ENCODE assay signal across 10 mouse cellular contexts in genomic region chr3:66480718-66481117, GRCm38 (mm10).
DNase-seq lines count a peak whose midpoint lies in the region; ATAC-seq lines count a peak whose summit lies in the region.
"Had no signal": no experiment of that assay in that cellular context is flagged by ENCODE, and none has a peak within 500 bp of the region (broad histone marks: within the 10 kb centered on the region; RNA-seq: fewer than 3 reads in every experiment).

No protein-coding gene starts in this region.

- H3K9ac ChIP-seq in midbrain, embryonic 13.5 days (replicated peaks), result no peak overlapping the region
- H3K9ac ChIP-seq: liver, embryonic 14.5 days; stomach, embryonic 15.5 days had no signal

- no peak for DNase-seq in frontal cortex, postnatal 14 days (ENCODE audit: low spot score in 2 of 2)
- no peak for DNase-seq in midbrain, embryonic 10.5 days (ENCODE audit: low spot score)
- DNase-seq in left cerebral cortex, postnatal 25 days (ENCODE audit: low spot score in 2 of 2), result peak; percentile 41 to 51
- DNase-seq in right cerebral cortex, postnatal 36 days (ENCODE audit: low spot score in 2 of 2), result peak; percentile 8 to 12
- no peak for DNase-seq in spleen, postnatal 14 days (ENCODE audit: low spot score in 2 of 2)
- DNase-seq in spleen, postnatal 10 days (ENCODE audit: low spot score in 2 of 2), result no peak

- WGBS in midbrain, embryonic 13.5 days, result 63% methylated on average over 6 of the region's 6 CpGs
- WGBS in midbrain, embryonic 10.5 days, result 88% methylated on average over 6 of the region's 6 CpGs

- intact Hi-C loops in left cerebral cortex, postnatal 25 days (cut with DNase I), result no loop called here

- no peaks in the 10 kb centered on the region for H3K4me1 ChIP-seq in midbrain, embryonic 13.5 days (replicated peaks)
- H3K4me1 ChIP-seq in midbrain, embryonic 10.5 days, result no peaks in the 10 kb centered on the region
- H3K4me1 ChIP-seq: stomach, embryonic 15.5 days had no signal

- no peak overlapping the region for H3K4me3 ChIP-seq in midbrain, embryonic 13.5 days (replicated peaks)
- H3K4me3 ChIP-seq in midbrain, embryonic 10.5 days, result no peak overlapping the region
- H3K4me3 ChIP-seq: stomach, embryonic 15.5 days had no signal

- H3K27me3 ChIP-seq in midbrain, embryonic 13.5 days, result no peaks in the 10 kb centered on the region
- H3K27me3 ChIP-seq in midbrain, embryonic 10.5 days (ENCODE audit: low read depth, poor library complexity, severe bottlenecking), result no peaks in the 10 kb centered on the region
- H3K27me3 ChIP-seq: stomach, embryonic 15.5 days had no signal

- no peaks in the 10 kb centered on the region for H3K36me3 ChIP-seq in midbrain, embryonic 13.5 days
- H3K36me3 ChIP-seq in midbrain, embryonic 10.5 days, result no peaks in the 10 kb centered on the region
- H3K36me3 ChIP-seq: stomach, embryonic 15.5 days had no signal

- H3K4me2 ChIP-seq in midbrain, embryonic 13.5 days (replicated peaks), result no peak overlapping the region
- H3K4me2 ChIP-seq: stomach, embryonic 15.5 days had no signal

- peak; percentile 38; the same call in 1 of the 2 replicates for ATAC-seq in frontal cortex, adult (ENCODE audit: low TSS enrichment)
- peak; percentile 63; the same call in 1 of the 2 replicates for ATAC-seq in midbrain, embryonic 13.5 days

- no peaks in the 10 kb centered on the region for H3K9me3 ChIP-seq in midbrain, embryonic 13.5 days
- H3K9me3 ChIP-seq in midbrain, embryonic 10.5 days (replicated peaks), result no peaks in the 10 kb centered on the region
- H3K9me3 ChIP-seq: stomach, embryonic 15.5 days had no signal

- no peak overlapping the region for H3K27ac ChIP-seq in midbrain, embryonic 13.5 days
- H3K27ac ChIP-seq in midbrain, embryonic 10.5 days (replicated peaks), result no peak overlapping the region
- H3K27ac ChIP-seq: liver, embryonic 14.5 days; stomach, embryonic 15.5 days had no signal

Comparison
In these comparisons a context has a peak if more than half of its experiments do, and no peak if none do; other contexts are left out.
1. DNase-seq: peak in left cerebral cortex, postnatal 25 days (2 of 2) and right cerebral cortex, postnatal 36 days (2 of 2); none in frontal cortex, postnatal 14 days (0 of 2), midbrain, embryonic 10.5 days (single experiment), spleen, postnatal 14 days (0 of 2) and spleen, postnatal 10 days (0 of 2).